Mouse (Mus musculus) subcutaneous adipose tissue, adult 2 months (tissue): ENCODE results near the gene Rnf149. TPM values are rescaled to one million over a fixed set of nuclear protein-coding genes. Genes with fewer than 3 reads are reported as not detected.

Experiments used
- polyA plus RNA-seq: library from polyadenylated mRNA; depleted of rRNA; stranded (reverse); fragments of >200 nt; gene quantifications from 2 replicates; pipeline ENCODE4 v1.2.3, GENCODE M21; 2012; ENCODE audit warnings: low replicate concordance; rRNA removed

Gene Rnf149
- polyA plus RNA-seq: 16.1 and 27.6 TPM in 2 replicates

GRCm38 (mm10) chr1:39577253-39577705 lies at the start of gene Rnf149:
Rnf149 (minus strand) TSS chr1:39577405.

DNA sequence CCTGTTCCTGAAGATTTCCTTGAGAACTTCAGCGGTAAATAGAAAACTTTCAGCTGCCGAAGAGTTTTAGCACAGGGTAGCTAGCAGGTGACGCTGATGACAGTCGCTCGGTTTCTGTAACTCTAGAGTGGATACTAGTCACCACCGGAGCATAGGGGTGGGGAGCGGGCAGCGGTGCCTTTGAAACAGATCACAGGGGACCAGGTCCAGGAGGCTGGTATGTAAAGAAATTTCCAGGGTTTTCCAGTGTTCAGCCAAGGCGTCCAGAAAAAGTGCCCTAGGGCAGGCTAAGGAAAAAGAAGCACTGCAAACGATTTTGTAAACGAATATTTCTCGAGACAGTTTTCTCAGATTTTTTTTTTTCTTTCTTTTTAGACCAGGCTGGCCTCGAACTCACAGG lies 42.4 kb downstream of the Rnf149 start, which contains the start of gene Cnot11:
TSS of gene Cnot11 (plus strand) at position 162 of the 400 bp plus-strand sequence.

Other genes starting within 250 kb of the Rnf149 start
- 221 and 429 TPM in 2 replicates for gene Rpl31, start 209.6 kb downstream of the Rnf149 start, polyA plus RNA-seq
- gene Tbc1d8, start 98.7 kb downstream of the Rnf149 start, polyA plus RNA-seq: 8.0 and 23.3 TPM in 2 replicates
- gene Cnot11, start 42.4 kb downstream of the Rnf149 start, polyA plus RNA-seq: 10.7 and 22.8 TPM in 2 replicates
- 0.03 and 0.41 TPM in 2 replicates for gene Creg2, start 74.1 kb upstream of the Rnf149 start, polyA plus RNA-seq
- 0.09 and 0.64 TPM in 2 replicates for gene Rfx8, start 143.6 kb upstream of the Rnf149 start, polyA plus RNA-seq
- not detected in 2 replicates for gene Gm3646, start 227.9 kb upstream of the Rnf149 start, polyA plus RNA-seq